Mouse (Mus musculus): ENCODE measurements at regions not wholly inside any gene's neighbourhood (a gene's known extent, or its start where the extent isn't known, plus 50 kb on each side); places are given as distances from the start of the nearest gene placed in this dataset.

DNA sequence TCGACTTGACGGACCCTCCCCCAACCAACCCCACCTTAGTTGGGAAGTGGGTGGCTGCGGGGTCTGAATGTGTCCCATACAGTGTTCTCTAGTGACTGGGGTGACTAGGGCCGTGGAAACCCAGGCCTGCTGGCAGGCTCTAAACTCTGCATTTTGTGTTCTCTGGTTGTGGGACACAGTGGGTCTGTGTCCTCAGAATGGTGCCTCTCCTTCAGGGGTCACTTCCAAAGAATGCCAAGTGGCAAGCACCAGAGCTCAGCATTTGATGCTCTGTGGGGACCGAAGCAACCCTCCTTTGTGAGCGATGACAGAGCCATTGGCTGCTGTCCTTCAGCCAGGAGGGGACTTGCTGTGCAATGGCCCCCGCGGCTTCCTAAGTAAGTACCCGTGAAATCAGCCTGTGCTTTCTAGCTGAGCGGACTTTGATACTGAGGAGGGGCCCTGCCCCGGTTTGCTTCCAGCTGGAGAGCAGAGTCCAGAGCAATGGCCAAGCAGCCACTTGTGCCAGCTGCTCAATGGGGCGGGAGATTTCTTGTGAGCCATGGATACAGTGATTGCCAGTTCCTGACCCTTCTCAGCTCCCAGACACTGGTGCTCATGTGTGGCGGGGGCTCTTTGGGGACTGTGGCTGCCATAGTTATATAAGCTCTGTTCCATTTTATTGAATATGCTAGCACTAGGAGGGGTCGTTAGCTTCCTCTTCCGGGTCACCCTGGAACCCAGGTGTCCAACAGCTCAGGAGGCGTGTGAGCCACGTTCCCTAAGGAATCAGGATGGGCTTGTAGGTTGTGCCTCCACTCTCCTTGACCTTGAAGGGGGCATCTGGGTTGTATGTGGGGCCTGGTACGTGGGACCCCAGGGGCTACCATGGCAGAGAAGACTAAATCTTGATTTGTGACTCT lies 60.4 kb upstream of the Sulf2 start:
- ATAC-seq (ENCODE audit: insufficient read depth) (0 out of 2 replicates have a peak, but pooled peaks have one; percentile 39), DNase-seq (ENCODE audit: low read depth in 3 of 3, low spot score in 3 of 3) (no peak)
- no peaks in the 10 kb centered on the region for H3K9me3 ChIP-seq (ENCODE audit: control insufficient read depth, low read length)
- H3K36me3 ChIP-seq (replicated peaks; ENCODE audit: control insufficient read depth, insufficient read depth, low read depth) = no peaks in the 10 kb centered on the region
- TF ChIP-seq CTCF (IDR thresholded peaks at IDR 0.05; ENCODE audit: low read depth) (no peak), EP300 (IDR thresholded peaks at IDR 0.05; ENCODE audit: low read depth) (no peak)
- H3K27ac ChIP-seq = no peak overlapping the region
- WGBS (ENCODE audit: insufficient replicate concordance) = 63% methylated on average over 18 of the region's 18 CpGs
- no peak overlapping the region for H3K9ac ChIP-seq (replicated peaks)
- no peaks in the 10 kb centered on the region for H3K27me3 ChIP-seq (ENCODE audit: control insufficient read depth, insufficient read depth, low read length)
- H3K4me2 ChIP-seq (ENCODE audit: low read depth) = no peak overlapping the region
- peaks cover 0 to 2% of the 10 kb centered on the region in 2 experiments; a peak in 1 of 4 replicates for H3K4me1 ChIP-seq (replicated peaks; ENCODE audit: control insufficient read depth in 2 of 2, insufficient read depth in 2 of 2, low read length in 1 of 2)
- H3K4me3 ChIP-seq (ENCODE audit: insufficient read depth in 1 of 2, low read depth in 2 of 2, low read length in 2 of 2) = no peak overlapping the region

DNA sequence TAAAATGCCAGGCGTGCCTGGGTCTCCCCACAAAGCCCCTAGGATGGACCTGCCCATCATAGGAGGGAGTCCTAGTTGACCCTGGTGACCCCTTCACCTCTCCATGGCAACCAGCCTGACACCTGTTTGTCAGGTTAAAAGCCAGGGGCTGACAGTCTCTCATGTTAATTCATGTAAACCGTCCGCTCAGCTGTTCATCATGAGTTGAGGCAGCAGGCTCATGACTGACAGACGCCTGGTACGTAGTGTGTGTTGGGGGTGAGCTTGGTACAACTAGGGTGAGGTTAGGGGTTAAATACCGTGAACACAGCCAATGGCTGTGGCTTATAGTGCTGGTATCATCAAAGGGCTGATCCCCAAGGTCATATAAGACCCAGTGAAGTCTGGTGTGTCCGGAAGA lies 59.7 kb upstream of the Sulf2 start:
- H3K4me2 ChIP-seq (ENCODE audit: low read depth) = no peak overlapping the region
- ATAC-seq (ENCODE audit: insufficient read depth) (no peak), DNase-seq (ENCODE audit: low read depth in 3 of 3, low spot score in 3 of 3) (no peak)
- no peak overlapping the region for H3K27ac ChIP-seq
- H3K4me3 ChIP-seq (ENCODE audit: insufficient read depth in 1 of 2, low read depth in 2 of 2, low read length in 2 of 2) = no peak overlapping the region
- WGBS (ENCODE audit: insufficient replicate concordance) = 55% methylated on average over 7 of the region's 7 CpGs
- no peak overlapping the region for H3K9ac ChIP-seq (replicated peaks)
- H3K36me3 ChIP-seq (replicated peaks; ENCODE audit: control insufficient read depth, insufficient read depth, low read depth) = no peaks in the 10 kb centered on the region
- H3K4me1 ChIP-seq (replicated peaks; ENCODE audit: control insufficient read depth in 2 of 2, insufficient read depth in 2 of 2, low read length in 1 of 2) = peaks cover 0 to 2% of the 10 kb centered on the region in 2 experiments; a peak in 1 of 4 replicates
- TF ChIP-seq EP300 (IDR thresholded peaks at IDR 0.05; ENCODE audit: low read depth) (no peak), CTCF (IDR thresholded peaks at IDR 0.05; ENCODE audit: low read depth) (no peak)
- H3K27me3 ChIP-seq (ENCODE audit: control insufficient read depth, insufficient read depth, low read length) = no peaks in the 10 kb centered on the region
- H3K9me3 ChIP-seq (ENCODE audit: control insufficient read depth, low read length) = no peaks in the 10 kb centered on the region

- Histone ChIP-seq H3K4me3 (ENCODE audit: insufficient read depth in 1 of 2, low read depth in 2 of 2, low read length in 2 of 2) (no peak overlapping the region), H3K27me3 (ENCODE audit: control insufficient read depth, insufficient read depth, low read length) (no peaks in the 10 kb centered on the region), H3K4me1 (replicated peaks; ENCODE audit: control insufficient read depth in 2 of 2, insufficient read depth in 2 of 2, low read length in 1 of 2) (no peaks in the 10 kb centered on the region), H3K27ac (no peak overlapping the region), H3K4me2 (ENCODE audit: low read depth) (no peak overlapping the region), H3K9me3 (ENCODE audit: control insufficient read depth, low read length) (no peaks in the 10 kb centered on the region), H3K9ac (replicated peaks) (no peak overlapping the region), H3K36me3 (replicated peaks; ENCODE audit: control insufficient read depth, insufficient read depth, low read depth) (no peaks in the 10 kb centered on the region)
- no peak for ATAC-seq (ENCODE audit: insufficient read depth)
- no peak for DNase-seq (ENCODE audit: low read depth in 3 of 3, low spot score in 3 of 3)
- WGBS (ENCODE audit: insufficient replicate concordance) = 49% methylated on average over 3 of the region's 3 CpGs
- no peak for TF ChIP-seq EP300 (IDR thresholded peaks at IDR 0.05; ENCODE audit: low read depth)
- no peak for TF ChIP-seq CTCF (IDR thresholded peaks at IDR 0.05; ENCODE audit: low read depth)
These were observed 51.7 kb upstream of the Sulf2 start for GRCm38 (mm10) chr2:166207145-166207508.

DNA sequence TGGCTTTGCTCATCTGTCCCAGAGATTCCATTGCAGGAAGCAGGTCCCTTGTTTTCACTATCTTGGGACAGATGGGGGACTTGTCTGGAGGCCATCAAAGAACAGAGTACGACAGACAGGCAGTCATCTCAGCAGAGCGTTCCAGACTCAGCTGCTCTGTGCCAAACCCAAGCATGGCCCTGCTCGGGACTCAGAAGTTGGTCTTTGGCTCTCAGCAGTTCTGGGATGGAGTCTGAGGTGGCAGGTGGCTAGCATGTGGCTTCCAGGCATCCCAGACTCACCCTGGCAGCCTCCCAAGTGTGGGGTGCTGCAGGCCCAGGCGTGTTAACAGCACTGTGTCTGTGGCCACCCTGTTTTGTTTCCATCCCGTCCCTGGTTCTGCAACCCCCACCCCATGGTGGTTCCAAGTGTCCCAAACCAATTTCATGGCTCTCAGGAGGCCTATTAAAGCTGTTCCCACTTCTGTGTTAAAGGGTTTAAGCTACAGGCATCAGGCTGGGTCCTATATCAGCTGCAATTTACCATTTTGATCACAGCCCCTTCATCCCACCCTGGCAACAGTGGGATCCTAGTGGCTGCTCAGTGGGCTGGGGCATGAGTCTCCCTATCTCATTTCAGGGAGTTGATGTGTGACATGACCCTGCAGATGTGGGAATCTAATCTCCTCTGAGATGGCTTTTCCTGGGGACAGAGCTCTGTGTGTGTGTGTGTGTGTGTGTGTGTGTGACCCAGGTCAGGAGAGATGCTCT lies 51.1 kb upstream of the Sulf2 start:
- Histone ChIP-seq H3K9me3 (ENCODE audit: control insufficient read depth, low read length) (no peaks in the 10 kb centered on the region), H3K9ac (replicated peaks) (no peak overlapping the region), H3K27ac (no peak overlapping the region), H3K36me3 (replicated peaks; ENCODE audit: control insufficient read depth, insufficient read depth, low read depth) (no peaks in the 10 kb centered on the region), H3K27me3 (ENCODE audit: control insufficient read depth, insufficient read depth, low read length) (no peaks in the 10 kb centered on the region), H3K4me3 (ENCODE audit: insufficient read depth in 1 of 2, low read depth in 2 of 2, low read length in 2 of 2) (no peak overlapping the region), H3K4me2 (ENCODE audit: low read depth) (no peak overlapping the region), H3K4me1 (replicated peaks; ENCODE audit: control insufficient read depth in 2 of 2, insufficient read depth in 2 of 2, low read length in 1 of 2) (no peaks in the 10 kb centered on the region)
- ATAC-seq (ENCODE audit: insufficient read depth) (no peak), DNase-seq (ENCODE audit: low read depth in 3 of 3, low spot score in 3 of 3) (no peak)
- WGBS (ENCODE audit: insufficient replicate concordance) = 51% methylated on average over 5 of the region's 5 CpGs
- TF ChIP-seq CTCF (IDR thresholded peaks at IDR 0.05; ENCODE audit: low read depth) (no peak), EP300 (IDR thresholded peaks at IDR 0.05; ENCODE audit: low read depth) (no peak)
